Mouse (Mus musculus): Measurements from ENCODE around the gene Diras2.

Diras2 gene

DNA sequence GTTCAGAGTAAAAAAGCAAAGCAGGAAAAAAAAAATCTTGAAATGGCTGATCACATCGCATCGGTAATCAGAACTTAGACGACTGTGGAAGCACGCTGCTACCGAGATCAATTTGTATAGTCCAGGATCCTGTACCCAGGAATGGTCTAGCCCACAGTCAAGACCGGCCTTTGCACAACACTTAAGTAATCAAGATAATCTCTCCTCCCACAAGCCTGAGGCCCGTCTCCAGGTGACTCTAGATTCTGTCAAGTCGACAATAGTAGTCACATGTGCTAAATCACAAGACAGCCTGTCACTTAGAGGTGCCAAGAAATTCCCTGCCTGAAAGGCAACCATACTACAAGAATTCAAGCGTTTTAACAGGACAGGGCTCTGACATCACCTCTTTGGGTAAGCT is at the start of gene Diras2:
Gene Diras2 (minus strand): TSS at position 159 of the 400 bp plus-strand sequence.
- no peak for DNase-seq

DNA sequence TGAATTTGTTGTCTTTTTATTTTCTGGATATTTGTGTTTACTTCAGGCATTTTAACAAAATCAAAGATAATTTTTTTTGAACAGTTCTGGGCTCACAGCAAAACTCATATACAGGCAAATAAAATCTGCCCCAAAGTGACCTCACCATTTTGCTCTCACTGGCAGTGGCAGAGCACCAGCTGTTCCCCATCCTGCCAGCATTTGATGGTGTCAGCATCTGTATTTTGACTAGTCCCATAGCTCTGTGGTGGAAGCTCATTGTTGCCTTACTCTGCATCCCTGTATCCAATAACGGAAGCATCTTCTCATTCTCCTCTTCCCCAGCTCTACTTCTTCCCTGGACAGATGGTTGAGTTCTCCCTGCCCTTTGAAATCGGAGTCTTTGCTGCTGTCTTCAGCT is 47.7 kb upstream of the Diras2 start:
- DNase-seq = no peak

DNA sequence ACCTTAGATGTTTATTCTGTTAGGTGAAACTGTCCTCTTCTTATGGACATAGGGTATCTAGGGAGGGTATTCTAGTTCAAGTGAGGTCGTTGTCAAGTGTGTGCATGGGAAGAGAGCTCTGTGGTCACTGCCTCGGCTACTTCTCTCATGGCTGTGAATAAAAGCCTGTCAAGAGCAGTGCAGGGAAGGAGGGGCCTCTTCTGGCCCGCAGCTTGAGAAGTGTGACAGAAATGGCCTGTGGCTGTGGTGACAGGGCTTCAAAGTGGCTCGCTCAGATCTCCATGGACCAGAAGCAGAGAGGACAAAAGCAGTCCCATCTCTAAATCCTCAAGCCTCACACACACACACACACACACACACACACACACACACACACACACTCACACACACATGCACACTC is 46.9 kb upstream of the Diras2 start:
- no peak for DNase-seq

DNA sequence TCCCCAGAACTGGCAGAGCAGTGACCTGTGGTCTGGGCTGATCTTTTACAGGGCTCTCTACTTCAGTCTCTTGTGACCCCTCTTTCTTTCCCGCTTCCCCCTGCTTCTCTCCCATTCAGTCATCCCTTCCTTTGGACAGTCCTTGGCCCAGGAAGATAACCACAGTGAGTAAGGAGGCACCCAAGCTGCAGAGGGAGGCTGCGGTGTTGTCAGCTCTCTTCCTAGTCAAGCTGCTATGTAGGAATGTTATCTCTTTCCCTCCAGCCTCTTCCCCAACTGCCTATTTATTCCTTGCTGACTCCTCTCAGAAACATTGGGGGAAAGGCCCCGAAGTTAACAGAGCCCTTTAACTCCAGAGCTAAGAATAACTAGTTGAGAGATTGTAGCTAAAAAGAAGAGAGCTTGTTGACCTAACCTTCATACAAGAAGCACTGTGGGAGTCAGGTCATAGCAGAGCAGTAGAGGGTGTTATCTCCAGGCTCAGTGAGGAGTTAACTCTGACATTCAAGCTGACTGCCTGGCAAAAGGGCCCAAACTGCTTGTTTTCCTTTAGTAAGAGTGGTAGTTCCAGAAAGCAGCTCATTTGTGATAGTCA is 46.3 kb upstream of the Diras2 start:
- no peak for DNase-seq

- DNase-seq = no peak
Observed at GRCm38 (mm10) chr13:52576841-52577240, 45.8 kb upstream of the Diras2 start.

DNA sequence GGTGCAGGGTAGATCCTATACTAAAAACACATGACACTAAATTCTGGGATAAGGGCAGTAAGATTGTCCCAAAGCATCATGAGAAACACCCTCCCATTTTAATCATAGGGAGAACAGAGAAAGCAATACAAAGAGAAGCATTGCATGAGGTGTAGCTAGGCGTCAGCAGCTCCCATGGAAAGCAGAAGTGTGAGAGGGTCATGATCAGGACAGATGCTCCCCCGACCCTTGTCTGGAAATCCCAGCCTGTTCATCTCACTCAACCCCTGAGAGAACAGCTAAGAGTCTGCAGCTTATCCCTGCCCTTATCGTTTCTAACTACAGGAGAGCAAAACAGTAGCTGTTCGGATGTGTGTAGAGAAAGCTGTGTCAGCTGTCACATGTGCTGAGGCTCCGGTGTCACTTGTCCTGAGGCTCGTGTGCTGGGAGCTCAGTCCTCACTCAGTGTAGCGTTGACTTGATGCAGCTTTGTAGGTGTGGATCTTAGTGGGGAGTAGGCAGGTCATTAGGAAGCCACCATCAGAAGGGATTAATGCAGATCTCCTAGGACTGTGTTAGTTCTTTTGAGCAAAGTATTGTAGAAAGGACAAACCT is 45.0 kb upstream of the Diras2 start:
- no peak for DNase-seq

GRCm38 (mm10) chr13:52575483-52575882 is 44.4 kb upstream of the Diras2 start:
- no peak for DNase-seq

GRCm38 (mm10) chr13:52574311-52574710 is 43.2 kb upstream of the Diras2 start:
- no peak for DNase-seq

DNA sequence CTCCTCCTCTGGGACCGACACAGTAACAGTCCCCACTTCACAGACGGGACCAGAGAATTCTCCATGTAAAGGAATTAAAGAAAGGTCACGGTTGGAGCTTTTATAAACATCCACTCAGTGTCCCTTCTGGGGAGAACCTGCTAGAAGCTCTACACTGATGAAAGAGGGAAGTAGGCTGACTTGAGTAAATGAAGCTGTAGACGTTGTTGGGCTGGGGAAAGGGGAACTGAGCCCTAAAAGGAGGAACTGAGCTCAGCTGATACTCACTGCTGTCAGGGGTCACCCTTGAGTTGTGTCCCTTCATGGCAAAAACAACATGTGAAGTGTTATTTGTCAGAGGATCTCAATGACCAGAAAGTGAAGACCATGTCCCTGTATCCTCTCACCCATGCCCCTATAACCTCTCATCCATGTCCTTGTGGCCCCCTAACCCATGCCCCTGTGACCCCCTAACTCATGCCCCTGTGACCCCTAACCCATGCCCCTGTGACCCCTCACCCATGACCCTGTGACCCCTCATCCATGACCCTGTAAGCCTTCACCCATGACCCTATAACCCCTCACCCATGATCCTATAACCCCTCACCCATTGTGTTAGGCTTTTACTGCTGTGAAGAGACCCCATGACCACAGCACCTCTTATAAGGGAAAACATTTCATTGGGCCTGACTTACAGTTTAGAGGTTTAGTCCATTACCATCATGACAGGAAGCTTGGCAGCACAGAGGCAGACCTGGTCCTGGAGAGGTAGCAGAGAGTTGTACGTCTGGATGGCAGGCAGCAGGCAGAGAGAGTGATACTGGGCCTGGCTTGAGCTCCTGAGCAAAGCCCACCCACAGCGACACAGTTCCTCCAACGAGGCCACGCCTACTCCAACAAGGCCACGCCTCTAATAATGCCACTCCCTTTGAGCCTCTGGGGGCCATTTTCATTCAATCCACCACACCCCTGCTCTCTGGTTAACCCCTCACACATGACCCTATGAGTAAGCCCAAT is 41.7 kb upstream of the Diras2 start:
- DNase-seq = no peak

GRCm38 (mm10) chr13:52571591-52572384 is 40.7 kb upstream of the Diras2 start:
- DNase-seq = no peak

DNA sequence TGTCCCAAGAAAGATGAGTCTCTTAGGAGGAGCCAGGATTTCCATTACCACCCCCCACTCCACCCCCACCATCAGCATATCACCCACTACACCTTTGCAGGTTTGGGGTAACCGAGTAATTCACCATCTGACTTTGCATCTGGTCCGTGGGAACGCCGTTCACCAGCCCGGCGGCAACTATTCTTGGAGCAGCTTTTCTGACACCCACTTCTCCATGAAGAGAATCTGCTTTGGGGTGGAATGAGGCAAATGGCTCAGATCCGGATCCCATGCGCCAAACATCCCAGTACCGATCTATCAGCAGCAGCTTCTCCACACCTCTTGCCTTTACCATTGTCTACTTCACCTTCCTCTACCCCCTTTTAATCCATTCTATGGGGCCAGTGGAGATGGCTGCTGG is 39.2 kb upstream of the Diras2 start:
- DNase-seq = no peak

- no peak for DNase-seq
Observed at GRCm38 (mm10) chr13:52569194-52569769, 38.2 kb upstream of the Diras2 start.

DNA sequence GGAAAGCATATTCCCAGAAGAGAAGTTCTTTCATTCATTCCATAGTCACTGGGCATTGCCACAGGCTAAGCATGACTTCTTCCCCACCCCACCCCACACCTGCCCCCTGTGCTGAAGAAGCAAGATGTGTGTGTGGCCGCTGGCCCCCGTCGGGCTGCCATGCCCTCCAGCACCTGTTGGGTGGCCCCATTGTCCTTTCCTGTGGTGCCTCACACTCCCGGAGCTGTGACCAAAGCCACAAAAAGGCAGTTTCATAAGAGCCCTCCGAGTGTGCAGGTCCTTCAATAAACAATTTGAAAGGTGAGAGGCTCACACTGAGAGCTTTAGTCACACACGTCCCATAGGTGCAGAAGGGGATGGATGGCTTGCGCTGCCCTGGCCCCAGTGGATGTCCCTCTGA is 35.7 kb upstream of the Diras2 start:
- DNase-seq = no peak

- no peak for DNase-seq
Observed at GRCm38 (mm10) chr13:52566188-52566760, 35.2 kb upstream of the Diras2 start.

DNA sequence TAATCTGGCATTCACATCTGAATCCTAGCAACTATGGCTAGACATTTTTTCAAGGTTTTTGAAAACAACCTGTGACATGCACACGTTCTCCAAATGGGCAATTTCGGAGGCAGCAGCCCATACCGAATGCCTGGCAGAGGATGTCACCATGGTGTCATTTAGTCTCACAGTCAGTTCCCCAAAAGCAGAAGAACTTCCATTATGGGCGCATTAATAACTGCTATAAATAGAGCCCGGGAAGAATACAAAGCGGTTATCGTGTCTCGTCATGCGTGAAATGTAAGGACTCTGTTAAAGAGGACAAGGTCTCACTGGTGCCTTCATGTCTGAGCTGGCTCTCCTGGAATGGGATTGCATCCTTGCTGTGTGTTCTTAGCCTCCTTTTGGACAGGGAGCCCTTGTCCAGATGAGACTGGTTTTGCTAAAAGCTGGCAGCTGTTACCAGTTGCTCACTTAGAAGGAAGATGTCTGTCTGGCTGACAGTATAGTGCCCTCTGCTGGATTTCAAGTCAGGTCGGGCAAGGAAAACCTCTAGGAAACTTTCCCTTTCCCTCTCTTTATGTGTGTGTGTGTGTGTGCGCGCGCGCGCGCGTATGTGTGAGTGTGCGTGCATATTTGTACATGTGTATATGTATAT is 34.1 kb upstream of the Diras2 start:
- DNase-seq = no peak

GRCm38 (mm10) chr13:52562166-52562571 is 31.1 kb upstream of the Diras2 start:
- no peak for DNase-seq

DNA sequence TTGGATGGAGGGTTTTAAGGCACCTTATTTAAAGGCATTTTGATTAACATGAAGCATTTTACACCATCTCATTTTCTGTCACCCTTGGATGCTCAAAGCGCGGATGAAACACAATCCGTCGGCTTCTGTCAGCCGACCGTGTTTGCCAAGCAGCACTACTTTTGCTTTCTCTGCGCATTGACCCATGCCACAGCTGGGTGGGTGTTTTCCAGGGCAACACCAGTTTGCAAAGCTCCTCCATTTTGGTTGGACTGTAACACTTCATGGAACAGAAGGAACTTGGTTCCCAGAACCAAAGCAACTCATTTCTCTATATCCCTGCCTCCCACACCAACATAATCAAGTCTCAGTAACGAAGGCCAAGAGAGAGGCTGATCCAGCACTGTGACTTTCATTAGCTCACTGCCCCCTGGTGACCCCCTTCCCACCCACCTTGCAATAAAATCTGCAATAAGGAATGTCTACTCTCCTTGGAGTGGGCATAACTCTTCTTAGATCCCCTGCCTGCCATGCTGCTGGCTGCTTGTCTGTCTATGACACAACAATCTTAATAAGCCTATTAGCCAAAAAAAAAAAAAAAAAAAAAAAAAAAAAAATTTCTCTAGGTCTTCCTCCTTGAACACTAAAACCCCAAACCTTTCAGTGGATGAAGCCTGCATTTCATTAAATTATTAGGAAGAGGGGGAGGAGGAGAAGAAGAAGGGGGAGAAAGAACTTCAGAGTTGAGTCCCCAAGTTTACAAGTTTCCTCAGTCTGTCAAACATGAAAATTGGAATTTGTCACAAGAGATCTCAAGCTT is 30.5 kb upstream of the Diras2 start:
- DNase-seq = no peak

DNA sequence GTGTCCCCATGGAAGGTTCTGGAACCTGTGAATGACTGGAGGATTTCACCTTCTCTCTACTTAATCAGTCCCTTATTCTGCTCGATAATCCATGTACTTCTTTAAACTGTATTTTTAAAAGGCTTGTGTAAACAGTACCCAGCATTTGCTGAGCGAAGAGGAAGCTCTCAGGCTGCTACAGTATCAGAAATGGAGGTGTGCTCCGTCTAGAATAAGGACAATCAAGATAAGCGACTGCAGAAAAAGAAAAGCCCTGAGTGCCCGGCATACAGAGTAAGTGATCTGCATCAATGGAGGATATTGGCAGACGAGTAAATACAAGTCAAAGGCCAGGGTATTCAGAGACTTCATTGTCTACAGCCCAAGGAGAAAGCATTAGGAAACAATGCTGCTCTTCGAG is 26.3 kb upstream of the Diras2 start:
- DNase-seq = no peak

- DNase-seq = no peak
Observed at GRCm38 (mm10) chr13:52554722-52555121, 23.6 kb upstream of the Diras2 start.

- no peak for DNase-seq
Observed at GRCm38 (mm10) chr13:52552822-52553477, 21.9 kb upstream of the Diras2 start.
